Mouse (Mus musculus) MEL (cell line): ENCODE measurements around the gene Rest. TPM values are rescaled to one million over a fixed set of nuclear protein-coding genes. Genes with fewer than 3 reads are reported as not detected.

Experiments used
- DNase-seq: peaks from one replicate; pipeline ENCODE4 v3.0.0; 2011; ENCODE audit warnings: low read depth, low spot score
- H3K27ac ChIP-seq: 2 replicates; pipeline ENCODE4 v1.5.1; 2012; ENCODE audit warnings: low read depth, mild to moderate bottlenecking, control low read depth, low read length, moderate library complexity; ENCODE audit not compliant: control insufficient read depth
- H3K27me3 ChIP-seq, 2 experiments: fragments of 150-350 bp in 1 of 2; sonication (generic) in 1 of 2; 2 replicates each; pipeline ENCODE4 v1.6.1; 2012; ENCODE audit warnings: low read length in 2 of 2, mild to moderate bottlenecking in 2 of 2, improper control_type of control experiment in 1 of 2, moderate library complexity in 1 of 2; ENCODE audit not compliant: insufficient read depth in 2 of 2, control insufficient read depth in 1 of 2
- H3K36me3 ChIP-seq, 2 experiments: 2 replicates each; pipeline ENCODE4 v1.6.1; 2012 to 2014; ENCODE audit warnings: low read length in 2 of 2, improper control_type of control experiment in 1 of 2, inconsistent platforms in 1 of 2, mild to moderate bottlenecking in 1 of 2; ENCODE audit not compliant: insufficient read depth in 2 of 2, control insufficient read depth in 1 of 2
- H3K4me1 ChIP-seq, 2 experiments: fragments of 150-350 bp in 1 of 2; sonication (generic) in 1 of 2; 2 replicates each; pipeline ENCODE4 v1.6.1; 2012; ENCODE audit warnings: low read length in 2 of 2, improper control_type of control experiment in 1 of 2, mild to moderate bottlenecking in 1 of 2; ENCODE audit not compliant: insufficient read depth in 2 of 2, control insufficient read depth in 1 of 2
- H3K4me3 ChIP-seq, 2 experiments: fragments of 150-350 bp in 1 of 2; sonication (generic) in 1 of 2; 2 replicates each; pipeline ENCODE4 v1.5.1; 2012; ENCODE audit warnings: low read depth in 2 of 2, low read length in 2 of 2, mild to moderate bottlenecking in 2 of 2, moderate library complexity in 2 of 2, control low read depth in 1 of 2, improper control_type of control experiment in 1 of 2; ENCODE audit not compliant: control insufficient read depth in 1 of 2, insufficient read depth in 1 of 2
- H3K79me2 ChIP-seq: 2 replicates; pipeline ENCODE4 v1.6.1; 2012; ENCODE audit warnings: mild to moderate bottlenecking, low read length, moderate library complexity; ENCODE audit not compliant: control insufficient read depth, poor library complexity, insufficient read depth
- H3K9ac ChIP-seq: 2 replicates; pipeline ENCODE4 v1.6.1; 2012; ENCODE audit warnings: low read depth, mild to moderate bottlenecking, control low read depth, low read length, moderate library complexity; ENCODE audit not compliant: control insufficient read depth, poor library complexity, severe bottlenecking
- H3K9me3 ChIP-seq: fragments of 150-350 bp; sonication (generic); replicated peaks from 2 replicates; pipeline ENCODE4 v1.6.1; 2012; ENCODE audit warnings: mild to moderate bottlenecking, low read length, improper control_type of control experiment, moderate library complexity; ENCODE audit not compliant: insufficient read depth
- BHLHE40 ChIP-seq: IDR thresholded peaks from 2 replicates; pipeline ENCODE4 v1.6.1; 2012; ENCODE audit warnings: low read depth, mild to moderate bottlenecking, inconsistent platforms, low read length, improper control_type of control experiment, borderline replicate concordance
- CHD1 ChIP-seq: IDR thresholded peaks from 2 replicates; pipeline ENCODE4 v1.6.1; 2012; ENCODE audit warnings: low read depth, mild to moderate bottlenecking, inconsistent platforms, low read length, improper control_type of control experiment
- CTCF ChIP-seq, 3 experiments: IDR thresholded peaks in 2 of 3; conservative IDR thresholded peaks in 1 of 3; 2 replicates each; pipeline ENCODE4 v1.5.1; 2011 to 2012; ENCODE audit warnings: low read length in 3 of 3, low read depth in 2 of 3, mild to moderate bottlenecking in 2 of 3, improper control_type of control experiment in 1 of 3, inconsistent platforms in 1 of 3, mixed read lengths in 1 of 3, moderate library complexity in 1 of 3; ENCODE audit not compliant: control insufficient read depth in 1 of 3, insufficient read depth in 1 of 3, poor library complexity in 1 of 3, severe bottlenecking in 1 of 3
- E2F4 ChIP-seq: IDR thresholded peaks from 2 replicates; pipeline ENCODE4 v1.6.1; 2011; ENCODE audit warnings: low read depth, low read length, improper control_type of control experiment, borderline replicate concordance
- HCFC1 ChIP-seq: IDR thresholded peaks from 2 replicates; pipeline ENCODE4 v1.6.1; 2012; ENCODE audit warnings: low read depth, mild to moderate bottlenecking, inconsistent platforms, low read length, improper control_type of control experiment, moderate library complexity
- KAT2A ChIP-seq: conservative IDR thresholded peaks from 2 replicates; pipeline ENCODE4 v1.6.1; 2012; ENCODE audit warnings: low read depth, low read length, improper control_type of control experiment, inconsistent platforms
- MAFK ChIP-seq: IDR thresholded peaks from 2 replicates; pipeline ENCODE4 v1.6.1; 2011; ENCODE audit warnings: low read depth, mild to moderate bottlenecking, low read length, improper control_type of control experiment, borderline replicate concordance
- MAX ChIP-seq: IDR thresholded peaks from 2 replicates; pipeline ENCODE4 v1.6.1; 2011; ENCODE audit warnings: low read length, improper control_type of control experiment
- MAZ ChIP-seq: IDR thresholded peaks from 2 replicates; pipeline ENCODE4 v1.6.1; 2012; ENCODE audit warnings: low read depth, mild to moderate bottlenecking, inconsistent platforms, low read length, improper control_type of control experiment
- MEF2A ChIP-seq: IDR thresholded peaks from 2 replicates; pipeline ENCODE4 v1.6.1; 2014; ENCODE audit warnings: low read depth, mild to moderate bottlenecking, inconsistent platforms, low read length, improper control_type of control experiment; ENCODE audit not compliant: poor library complexity, insufficient replicate concordance, severe bottlenecking; ENCODE audit errors: extremely low read depth
- NELFE ChIP-seq: IDR thresholded peaks from 2 replicates; pipeline ENCODE4 v1.6.1; 2011; ENCODE audit warnings: low read depth, low read length, improper control_type of control experiment
- POLR2A ChIP-seq, 2 experiments: IDR thresholded peaks; 2 replicates each; pipeline ENCODE4 v1.6.1; 2011 to 2012; ENCODE audit warnings: low read length in 2 of 2, mild to moderate bottlenecking in 2 of 2, control low read depth in 1 of 2, improper control_type of control experiment in 1 of 2, low read depth in 1 of 2, moderate library complexity in 1 of 2; ENCODE audit not compliant: control insufficient read depth in 1 of 2, insufficient read depth in 1 of 2, poor library complexity in 1 of 2
- POLR2AphosphoS2 ChIP-seq: IDR thresholded peaks from 2 replicates; pipeline ENCODE4 v1.6.1; 2011; ENCODE audit warnings: low read length, improper control_type of control experiment
- RAD21 ChIP-seq: IDR thresholded peaks from 2 replicates; pipeline ENCODE4 v1.6.1; 2011; ENCODE audit warnings: mild to moderate bottlenecking, low read depth, low read length, improper control_type of control experiment
- SIN3A ChIP-seq: IDR thresholded peaks from 2 replicates; pipeline ENCODE4 v1.6.1; 2012; ENCODE audit warnings: low read length, improper control_type of control experiment, inconsistent platforms
- SMC3 ChIP-seq: IDR thresholded peaks from 2 replicates; pipeline ENCODE4 v1.6.1; 2011; ENCODE audit warnings: low read depth, low read length, improper control_type of control experiment
- TAL1 ChIP-seq: IDR thresholded peaks from 2 replicates; pipeline ENCODE4 v1.6.1; 2012; ENCODE audit warnings: mild to moderate bottlenecking, inconsistent platforms, low read length, moderate library complexity, mixed read lengths
- ZC3H11A ChIP-seq: IDR thresholded peaks from 2 replicates; pipeline ENCODE4 v1.6.1; 2012; ENCODE audit warnings: low read depth, mild to moderate bottlenecking, inconsistent platforms, low read length, improper control_type of control experiment
- ZKSCAN1 ChIP-seq: IDR thresholded peaks from 2 replicates; pipeline ENCODE4 v1.6.1; 2012; ENCODE audit warnings: low read depth, mild to moderate bottlenecking, inconsistent platforms, low read length, improper control_type of control experiment, moderate library complexity
- ZNF384 ChIP-seq: IDR thresholded peaks from 2 replicates; pipeline ENCODE4 v1.6.1; 2012; ENCODE audit warnings: low read depth, mild to moderate bottlenecking, inconsistent platforms, low read length, improper control_type of control experiment
- polyA plus RNA-seq, 2 experiments: library from polyadenylated mRNA; stranded (reverse) in 1 of 2; unstranded in 1 of 2; fragments of >175 nt in 1 of 2; fragments of >200 nt in 1 of 2; gene quantifications; 2 replicates each; pipeline versions ENCODE4 v1.2.1 to v1.2.4; 2012; ENCODE audit warnings: low replicate concordance in 2 of 2, low read depth in 1 of 2; ENCODE audit not compliant: insufficient read length in 2 of 2, insufficient read depth in 1 of 2, missing spikeins in 1 of 2
- total RNA-seq: library from RNA; depleted of rRNA; stranded (reverse); fragments of 300-350 nt; gene quantifications from 2 replicates; pipeline ENCODE4 v1.2.3, GENCODE M21; 2012

Gene Rest
- total and polyA plus RNA-seq, 3 experiments, result 7.4 to 20.6 (median 19.3) TPM

DNA sequence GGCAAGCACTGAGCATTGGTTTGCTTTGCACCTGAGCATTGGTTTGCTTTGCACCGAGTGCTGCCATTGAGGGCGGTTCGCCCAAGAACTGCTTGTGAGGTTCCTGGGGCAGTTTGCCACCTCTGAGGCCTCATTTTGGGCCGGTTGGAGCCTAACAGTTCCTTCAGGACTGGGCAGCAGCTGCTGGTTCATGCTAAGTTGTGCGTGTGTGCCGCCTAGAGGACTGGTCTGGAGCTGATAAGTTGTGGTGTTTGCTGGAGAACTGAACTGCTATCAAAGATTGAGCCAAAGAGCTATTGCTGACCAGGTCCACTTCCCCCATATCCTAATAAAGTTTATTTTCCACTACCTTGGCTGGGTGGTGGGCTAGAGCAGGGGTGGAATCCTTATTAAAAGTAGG, 11.9 kb downstream of the Rest start:
- no peak for DNase-seq
- Histone ChIP-seq H3K36me3 (peaks cover 6 to 58% of the 10 kb centered on the region in 2 experiments), H3K27ac (no peak overlapping the region), H3K9me3 (no peaks in the 10 kb centered on the region), H3K4me1 (no peaks in the 10 kb centered on the region; a peak in 1 of 4 replicates), H3K9ac (no peak overlapping the region), H3K27me3 (no peaks in the 10 kb centered on the region), H3K4me3 (no peak overlapping the region), H3K79me2 (peaks cover 23% of the 10 kb centered on the region)
- TF ChIP-seq POLR2AphosphoS2 (no peak), ZKSCAN1 (no peak), KAT2A (no peak), TAL1 (no peak), MAX (no peak), CHD1 (no peak), E2F4 (no peak), CTCF (IDR thresholded peaks at IDR 0.05 in 2 of 3, conservative IDR thresholded peaks at IDR 0.05 in 1 of 3; ENCODE audit: control insufficient read depth in 1 of 3, insufficient read depth in 1 of 3, low read depth in 2 of 3, low read length in 3 of 3, poor library complexity in 1 of 3, severe bottlenecking in 1 of 3) (no peak), HCFC1 (no peak), ZC3H11A (no peak), MAZ (no peak), ZNF384 (no peak), MAFK (no peak), POLR2A (IDR thresholded peaks at IDR 0.05; ENCODE audit: control insufficient read depth in 1 of 2, insufficient read depth in 1 of 2, low read depth in 1 of 2, low read length in 2 of 2, poor library complexity in 1 of 2) (no peak)

DNA sequence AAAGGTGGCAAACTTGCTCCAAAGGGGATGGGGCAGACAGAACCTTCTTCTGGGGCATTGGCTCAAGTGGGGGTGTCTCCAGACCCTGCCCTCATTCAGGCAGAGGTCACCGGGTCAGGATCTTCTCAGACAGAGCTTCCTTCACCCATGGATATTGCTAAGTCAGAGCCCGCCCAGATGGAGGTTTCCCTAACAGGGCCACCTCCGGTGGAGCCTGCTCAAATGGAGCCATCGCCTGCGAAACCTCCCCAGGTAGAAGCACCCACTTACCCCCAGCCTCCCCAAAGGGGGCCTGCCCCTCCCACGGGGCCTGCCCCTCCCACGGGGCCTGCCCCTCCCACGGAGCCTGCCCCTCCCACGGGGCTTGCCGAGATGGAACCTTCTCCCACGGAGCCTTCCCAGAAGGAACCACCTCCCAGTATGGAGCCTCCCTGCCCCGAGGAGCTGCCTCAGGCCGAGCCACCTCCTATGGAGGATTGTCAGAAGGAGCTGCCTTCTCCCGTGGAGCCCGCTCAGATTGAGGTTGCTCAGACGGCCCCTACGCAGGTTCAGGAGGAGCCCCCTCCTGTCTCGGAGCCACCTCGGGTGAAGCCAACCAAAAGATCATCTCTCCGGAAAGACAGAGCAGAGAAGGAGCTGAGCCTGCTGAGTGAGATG, 16.4 kb downstream of the Rest start:
- Histone ChIP-seq H3K27ac (no peak overlapping the region), H3K9me3 (no peaks in the 10 kb centered on the region), H3K9ac (no peak overlapping the region), H3K36me3 (peaks cover 0 to 59% of the 10 kb centered on the region in 2 experiments; a peak in 2 of 4 replicates), H3K79me2 (peaks cover 8% of the 10 kb centered on the region), H3K4me1 (no peaks in the 10 kb centered on the region), H3K4me3 (no peak overlapping the region), H3K27me3 (no peaks in the 10 kb centered on the region)
- no peak for DNase-seq
- TF ChIP-seq NELFE (no peak), KAT2A (no peak), MEF2A (no peak), SMC3 (no peak), BHLHE40 (no peak), SIN3A (no peak), MAX (no peak), RAD21 (no peak)
